Mouse (Mus musculus) heart, postnatal 0 days (tissue): ENCODE measurements around the gene Adm.

ENCODE experiments used
- CTCF ChIP-seq: IDR thresholded peaks from 2 replicates; pipeline ENCODE4 v1.5.1; 2016; ENCODE audit warnings: antibody characterized with exemption, control low read depth, low read depth
- EP300 ChIP-seq: IDR thresholded peaks from 2 replicates; pipeline ENCODE4 v1.6.1; 2016; ENCODE audit warnings: antibody characterized with exemption, low read depth

DNA sequence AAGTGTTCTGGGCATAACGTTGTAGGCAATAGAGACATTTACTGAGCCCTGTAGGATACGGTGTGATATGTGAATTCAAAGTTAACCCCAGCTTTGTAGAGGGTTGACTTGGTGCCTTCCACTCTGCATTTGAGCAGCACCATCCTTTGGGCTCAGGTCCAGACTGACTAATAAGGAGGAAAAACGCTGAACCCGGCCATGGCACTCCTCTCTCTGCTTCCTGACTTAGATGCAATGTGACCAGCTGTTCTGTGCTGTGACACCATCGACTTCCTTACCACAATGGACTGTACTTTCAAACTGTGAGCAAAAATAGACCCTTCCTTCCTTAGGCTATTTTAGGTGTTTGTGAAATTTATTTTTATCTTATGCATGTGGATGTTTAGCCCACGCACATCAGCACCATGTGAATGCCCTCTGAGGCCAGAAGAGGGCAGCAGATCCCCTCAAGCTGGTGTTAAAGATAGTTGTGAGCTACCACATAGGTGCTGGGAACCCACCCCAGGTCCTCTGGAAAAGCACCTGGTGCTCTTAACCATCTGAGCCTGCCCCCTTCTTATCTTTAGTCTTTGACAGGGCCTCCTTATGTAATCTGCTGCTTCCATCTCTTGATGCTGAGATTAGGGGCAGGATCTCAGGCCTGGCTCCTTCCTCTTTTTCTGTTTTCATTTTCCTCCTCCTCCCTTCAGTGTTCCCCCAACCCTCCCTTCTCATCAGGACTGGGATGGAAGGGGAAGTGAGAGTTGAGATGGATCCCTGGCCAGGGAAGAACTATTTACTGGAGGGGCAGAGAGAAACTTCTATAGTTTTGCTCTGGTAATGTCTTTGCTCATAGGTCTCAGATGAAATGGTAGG lies 21.9 kb downstream of the Adm start:
- no peak for TF ChIP-seq CTCF
- no peak for TF ChIP-seq EP300
